Mouse (Mus musculus) neutrophil, adult 65 days (primary cell): Measurements from ENCODE around the gene Mettl4. TPM values are rescaled to one million over a fixed set of nuclear protein-coding genes. Genes with fewer than 3 reads are reported as not detected.

Source experiments
- total RNA-seq: library from RNA; stranded (reverse); gene quantifications from 2 replicates; pipeline ENCODE4 v1.2.4, GENCODE M21; 2023

The Mettl4 gene
- total RNA-seq, result 4.5 and 5.4 TPM in 2 replicates

DNA sequence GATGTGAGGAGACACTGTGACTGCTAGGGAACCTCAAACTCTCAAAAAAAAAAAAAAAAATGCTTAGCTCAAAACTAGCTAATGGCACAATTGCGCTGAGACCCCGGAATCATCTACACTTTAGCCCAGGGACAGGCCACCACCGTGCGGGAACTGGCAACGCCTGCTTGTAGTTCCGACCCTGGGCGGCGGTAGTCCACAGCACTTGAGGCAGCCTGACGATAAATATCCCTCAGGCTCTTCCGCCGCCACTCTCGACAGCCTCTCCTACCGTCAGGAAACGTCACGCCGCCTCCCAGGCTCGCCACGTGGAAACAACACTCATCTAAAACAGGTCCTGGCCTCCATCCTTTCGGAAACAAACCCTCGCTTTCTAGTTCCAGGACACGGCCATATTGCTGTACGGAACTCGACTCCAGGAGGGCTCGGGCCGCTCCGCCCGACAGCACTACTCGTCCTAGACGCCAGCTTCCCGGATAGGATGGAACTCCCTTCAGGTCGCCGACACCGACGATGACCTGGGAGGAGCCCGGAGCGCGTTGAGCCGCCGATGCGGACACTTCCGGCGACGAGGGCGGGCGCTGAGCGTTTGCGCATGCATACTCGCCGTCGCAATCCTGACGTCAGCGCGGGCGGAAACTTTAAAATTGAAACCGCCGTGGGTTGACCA, at the start of gene Mettl4:
Gene Mettl4 (minus strand): TSS at position 554 of the 670 bp plus-strand sequence.

